Mouse (Mus musculus) common myeloid progenitor, adult 5-6 weeks (primary cell): ENCODE measurements around the gene Chkb. TPM values are rescaled to one million over a fixed set of nuclear protein-coding genes. Genes with fewer than 3 reads are reported as not detected.
A peak's percentile ranks its signal among the peaks of the same experiment; 100 is the strongest.
"Not testable (repeated sequence)": the region's sequence is repeated elsewhere in the genome, so short reads cannot be mapped to it uniquely, and the experiment has no call there.

ENCODE experiments used
- ATAC-seq: replicated peaks from 2 replicates; pipeline ENCODE4 v1.8.0; 2016; ENCODE audit warnings: low read depth, mild to moderate bottlenecking, moderate TSS enrichment, inconsistent platforms; ENCODE audit not compliant: poor library complexity, severe bottlenecking
- total RNA-seq: library from RNA; stranded (forward); fragments of 200-1000, 187-1606 nt; gene quantifications from 2 replicates; pipeline ENCODE4 v1.2.3, GENCODE M21; 2017

Gene Chkb
- total RNA-seq, 1 experiment from 2014 or later: 15.9 TPM

- no peak for ATAC-seq
Observed at GRCm38 (mm10) chr15:89454857-89455256, 25.1 kb upstream of the Chkb start.

DNA sequence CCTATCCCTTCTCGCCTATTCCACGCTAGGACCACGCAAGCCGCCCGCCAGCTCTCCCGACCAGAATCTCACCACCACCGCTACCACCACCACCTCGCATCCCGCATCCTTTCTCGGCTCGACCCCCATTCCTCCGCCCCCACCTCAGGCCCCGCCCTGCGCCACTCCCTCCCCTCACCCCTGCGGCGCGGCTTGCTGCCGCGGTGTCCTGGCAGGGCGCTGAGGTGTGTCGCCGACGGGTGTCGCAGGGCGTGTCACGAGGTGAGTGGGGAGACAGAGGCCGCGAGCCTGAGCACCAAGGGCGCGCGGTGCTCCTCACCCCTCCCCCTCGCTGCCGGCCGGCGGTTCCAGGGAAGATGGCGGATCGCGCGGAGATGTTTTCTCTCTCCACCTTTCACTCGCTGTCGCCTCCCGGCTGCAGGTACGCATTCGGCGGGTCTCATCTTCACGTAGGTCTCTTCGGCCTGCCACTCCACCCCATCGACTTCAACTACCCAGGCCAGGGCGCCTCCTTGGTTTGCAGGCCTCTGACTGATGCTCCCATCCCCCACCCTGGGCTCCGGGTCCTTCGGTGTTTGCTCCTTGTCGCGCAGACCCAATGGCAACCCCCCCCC is 24.3 kb upstream of the Chkb start, which contains the start of gene Mapk8ip2:
Mapk8ip2 (plus strand) TSS at position 49 of the 614 bp plus-strand sequence.
- no peak for ATAC-seq

GRCm38 (mm10) chr15:89452906-89453864 is 23.5 kb upstream of the Chkb start:
- ATAC-seq: peak; percentile 99

- no peak; the same call in 1 of the 2 replicates for ATAC-seq
Observed at GRCm38 (mm10) chr15:89442486-89443070, 12.9 kb upstream of the Chkb start.

- no peak for ATAC-seq
Observed at GRCm38 (mm10) chr15:89435878-89436277, 6.2 kb upstream of the Chkb start.

DNA sequence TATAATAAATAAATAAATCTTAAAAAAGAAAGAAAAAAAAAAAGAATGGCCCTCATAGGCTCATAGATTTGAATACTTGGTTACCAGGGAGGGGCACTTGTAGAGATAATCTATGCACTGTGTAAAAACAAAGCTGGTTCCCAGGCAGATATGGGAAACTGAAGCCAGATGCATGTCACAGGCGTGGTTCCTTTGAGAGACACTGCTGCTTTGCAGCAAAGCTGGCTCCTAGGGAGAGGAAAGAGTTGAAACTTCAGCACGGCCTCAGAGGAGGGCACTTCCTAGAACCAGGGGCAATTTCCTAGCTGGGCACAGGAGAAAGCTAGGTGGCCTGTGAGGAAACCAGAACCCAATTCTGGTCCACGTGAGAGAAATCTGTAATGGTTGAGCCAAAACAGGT is 4.4 kb upstream of the Chkb start:
- ATAC-seq: no peak

- no peak for ATAC-seq
Observed at GRCm38 (mm10) chr15:89432946-89433345, 3.2 kb upstream of the Chkb start.

DNA sequence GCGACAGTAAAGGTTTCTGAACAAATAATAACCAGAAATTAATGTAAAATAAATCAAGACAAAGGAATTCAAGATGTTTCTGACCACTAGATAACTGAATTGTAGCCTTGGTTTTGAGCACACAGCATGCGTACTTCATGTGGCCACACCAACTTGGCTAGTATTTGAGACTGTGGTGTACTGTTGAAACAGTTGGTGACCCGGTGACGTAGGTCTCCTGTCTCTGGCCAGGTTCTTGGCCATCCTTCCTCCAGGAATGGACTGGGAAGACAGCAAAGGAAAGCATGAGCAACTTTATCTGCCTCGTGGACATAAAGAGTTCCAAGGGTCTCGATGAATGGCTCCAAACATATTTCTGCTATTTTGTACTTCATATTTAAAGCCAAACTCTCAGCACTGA is 2.1 kb upstream of the Chkb start:
- ATAC-seq: no peak

- no peak for ATAC-seq
Observed at GRCm38 (mm10) chr15:89431271-89431670, 1.6 kb upstream of the Chkb start.

- ATAC-seq: not testable (repeated sequence)
Observed at GRCm38 (mm10) chr15:89430771-89431170, 1.1 kb upstream of the Chkb start.

DNA sequence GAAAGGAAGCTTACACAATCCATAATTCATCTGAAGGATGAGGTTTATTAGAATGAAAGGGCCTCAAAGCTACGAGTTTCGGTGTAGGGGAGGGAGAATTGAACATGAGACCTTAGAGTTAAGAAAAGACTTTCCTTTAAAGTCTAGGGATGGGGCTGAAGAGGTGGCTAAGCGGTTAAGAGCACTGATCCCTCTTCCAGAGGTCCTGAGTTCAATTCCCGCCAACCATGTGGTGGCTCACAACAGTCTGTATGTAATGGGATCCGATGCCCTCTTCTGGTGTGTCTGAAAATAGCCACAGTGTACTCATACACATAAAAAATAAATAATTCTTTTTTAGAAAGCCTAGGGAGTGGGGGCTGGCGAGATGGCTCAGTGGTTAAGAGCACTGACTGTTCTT is 633 bp upstream of the Chkb start:
- no peak for ATAC-seq

DNA sequence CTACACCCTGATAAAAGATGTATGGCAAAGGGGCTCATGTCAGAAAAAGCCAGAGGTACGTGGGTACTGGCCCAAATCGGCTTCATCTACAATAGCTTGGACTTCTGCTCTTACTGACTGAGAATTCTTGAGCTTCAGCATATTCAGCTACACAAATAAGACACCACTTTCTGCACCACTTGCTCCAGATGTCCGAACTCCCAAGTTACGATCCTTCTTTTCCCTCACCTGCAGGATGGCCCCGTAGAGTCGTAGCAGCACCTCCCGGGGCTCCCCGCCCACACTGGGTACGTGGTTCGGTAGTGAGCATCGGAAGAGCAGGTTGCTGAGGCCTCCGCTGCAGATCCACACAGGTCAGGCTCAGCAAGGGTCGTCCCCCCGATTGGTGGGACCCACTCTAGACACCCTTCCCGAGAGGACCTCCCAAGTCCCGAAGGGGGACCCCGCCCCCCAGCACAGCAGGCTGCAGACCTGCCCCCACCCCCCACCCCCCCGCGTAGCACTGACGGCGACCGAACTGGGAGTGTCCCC is 822 bp downstream of the Chkb start:
- ATAC-seq: 0 out of 2 replicates have a peak, but pooled peaks have one; percentile 1

GRCm38 (mm10) chr15:89428136-89428790 is 1.4 kb downstream of the Chkb start:
- ATAC-seq: no peak

DNA sequence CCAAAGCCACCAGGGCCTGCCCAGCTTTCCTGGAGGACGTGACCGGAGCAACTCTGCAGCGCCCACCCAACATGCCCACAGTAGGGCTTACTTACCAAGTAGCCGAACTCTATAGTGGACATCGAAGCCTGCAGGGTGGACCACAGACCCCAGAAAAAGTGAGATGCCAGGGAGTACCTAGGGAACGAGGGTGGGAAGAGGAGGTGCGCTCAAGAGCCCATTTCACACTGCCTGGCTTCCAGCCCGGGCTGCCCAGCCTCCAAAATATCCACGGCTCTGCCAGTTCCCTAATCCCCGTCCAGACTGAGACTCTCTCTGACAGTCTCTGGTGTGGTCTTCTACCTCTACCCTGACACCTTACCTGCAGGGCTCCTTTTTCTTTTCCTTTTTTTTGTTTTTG is 3.0 kb downstream of the Chkb start:
- no peak for ATAC-seq

DNA sequence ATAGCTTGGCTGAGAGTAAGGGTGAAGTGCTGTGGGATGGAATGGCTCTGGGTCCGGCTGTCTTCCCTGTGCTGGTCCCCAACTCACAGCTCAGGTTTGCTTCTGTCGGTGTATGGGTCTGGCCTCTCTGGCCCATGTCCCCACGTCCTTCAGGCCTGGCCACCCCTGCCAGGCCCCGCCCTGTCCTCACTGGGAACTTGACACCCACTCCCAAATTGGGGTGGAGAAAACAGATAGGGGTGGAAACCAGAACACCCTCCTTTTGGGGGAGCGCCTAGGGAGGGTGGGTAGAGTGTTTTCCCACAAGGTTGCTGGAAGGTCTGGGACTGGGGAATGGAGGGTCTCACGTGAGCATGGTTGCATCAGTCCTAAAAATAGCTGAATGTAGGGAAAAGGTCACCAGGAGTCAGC is 4.0 kb downstream of the Chkb start, which contains the start of gene Cpt1b:
Cpt1b (minus strand) TSS at position 153 of the 411 bp plus-strand sequence.
- ATAC-seq: no peak

DNA sequence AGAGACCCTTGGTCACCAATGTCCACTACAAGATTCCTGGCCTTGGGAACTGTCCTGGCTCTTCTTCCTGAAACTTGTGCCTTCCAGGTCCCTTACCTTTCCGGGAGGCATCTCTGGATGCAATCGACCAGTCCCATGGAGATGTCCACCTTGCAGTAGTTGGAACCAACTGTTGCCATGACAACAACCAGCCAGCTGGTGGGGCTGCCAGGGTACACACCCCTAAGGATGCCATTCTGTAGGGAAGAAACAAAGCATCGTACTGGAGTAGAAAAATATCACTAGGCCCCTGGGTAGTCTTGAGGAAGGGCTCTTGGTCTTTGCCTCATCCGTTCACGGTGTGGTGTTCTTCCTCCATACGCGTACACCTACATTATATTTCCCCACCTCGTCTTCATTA is 5.1 kb downstream of the Chkb start:
- ATAC-seq: no peak

DNA sequence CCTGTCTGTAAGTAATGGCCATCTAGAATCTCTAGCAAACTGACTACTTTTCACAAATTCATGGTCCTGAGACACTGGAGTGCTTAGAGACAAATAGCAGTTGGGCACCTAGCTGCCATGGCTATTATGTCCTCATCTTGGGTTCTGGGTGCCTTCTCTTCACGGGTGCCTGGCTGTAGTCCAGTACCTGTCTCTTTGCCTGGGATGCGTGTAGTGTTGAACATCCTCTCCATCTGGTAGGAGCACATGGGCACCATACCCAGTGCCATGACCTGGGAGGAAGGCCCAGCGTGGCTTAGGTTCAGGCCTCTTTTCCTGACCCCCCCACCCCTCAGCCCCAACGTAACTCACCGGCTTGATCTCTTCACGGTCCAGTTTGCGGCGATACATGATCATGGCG is 7.8 kb downstream of the Chkb start:
- no peak for ATAC-seq

GRCm38 (mm10) chr15:89415282-89415681 is 14.4 kb downstream of the Chkb start:
- ATAC-seq: no peak

- ATAC-seq: no peak
Observed at GRCm38 (mm10) chr15:89410118-89410517, 19.6 kb downstream of the Chkb start, which contains the start of gene Syce3. Syce3 (minus strand) TSS chr15:89410503.

DNA sequence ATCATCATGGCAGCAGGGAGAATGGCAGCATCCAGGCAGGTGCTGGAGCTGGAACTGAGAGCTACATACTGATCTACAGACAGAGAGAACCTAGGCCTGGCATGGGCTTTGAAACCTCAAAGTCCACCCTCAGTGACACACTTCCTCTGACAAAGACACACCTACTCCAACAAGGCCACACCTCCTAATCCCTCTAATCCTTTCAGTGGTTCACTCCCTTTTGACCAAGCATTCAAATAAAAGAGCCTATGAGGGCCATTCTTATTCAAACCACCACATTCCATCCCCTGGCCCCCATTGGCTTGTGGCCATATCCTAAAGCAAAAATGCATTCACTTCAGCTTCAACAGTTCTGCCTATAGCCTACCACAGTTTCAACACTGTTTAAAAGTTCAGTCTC is 23.0 kb downstream of the Chkb start:
- ATAC-seq: no peak
